Mouse (Mus musculus): ENCODE measurements around the gene Psmb3.

GRCm38 (mm10) chr11:97687061-97687460, 16.1 kb upstream of the Psmb3 start:
- TF ChIP-seq POLR2A (IDR thresholded peaks at IDR 0.05; ENCODE audit: borderline replicate concordance, extremely low read depth, low read depth, low read length) (no peak), CTCF (IDR thresholded peaks at IDR 0.05; ENCODE audit: insufficient read depth, low read length) (no peak)

Measured in lung, adult 2 months (tissue).